Mouse (Mus musculus): ENCODE measurements around the gene Ankef1. TPM values are rescaled to one million over a fixed set of nuclear protein-coding genes. Genes with fewer than 3 reads are reported as not detected.

Gene Ankef1
- polyA plus RNA-seq, 1 experiment, result 0.05 TPM

- TF ChIP-seq POLR2A (IDR thresholded peaks at IDR 0.05; ENCODE audit: low read depth, low read length), result no peak
- TF ChIP-seq CTCF (IDR thresholded peaks at IDR 0.05; ENCODE audit: extremely low read depth, insufficient read depth, insufficient read length, insufficient replicate concordance), result no peak
- Histone ChIP-seq H3K27me3 (ENCODE audit: control insufficient read depth, insufficient read depth, low read length) (no peaks in the 10 kb centered on the region), H3K4me1 (ENCODE audit: control insufficient read depth, insufficient read depth, insufficient read length) (no peaks in the 10 kb centered on the region), H3K4me3 (ENCODE audit: extremely low read depth, insufficient read depth, insufficient read length) (no peak overlapping the region), H3K36me3 (ENCODE audit: control insufficient read depth, insufficient read depth, low read length) (no peaks in the 10 kb centered on the region), H3K27ac (ENCODE audit: insufficient read depth, low read length) (no peak overlapping the region)
- DNase-seq (ENCODE audit: low read depth in 1 of 2, low spot score in 2 of 2), result no peak
- WGBS, result 82% methylated on average over 2 of the region's 2 CpGs
Observed at GRCm38 (mm10) chr2:136515501-136515900, 13.8 kb downstream of the Ankef1 start.

- H3K4me3 ChIP-seq (ENCODE audit: extremely low read depth, insufficient read depth, insufficient read length), result no peak overlapping the region
- H3K27ac ChIP-seq (ENCODE audit: insufficient read depth, low read length), result no peak overlapping the region
- no peak for DNase-seq (ENCODE audit: low read depth in 1 of 2, low spot score in 2 of 2)
- 85% methylated on average over 7 of the region's 7 CpGs for WGBS
- TF ChIP-seq CTCF (IDR thresholded peaks at IDR 0.05; ENCODE audit: extremely low read depth, insufficient read depth, insufficient read length, insufficient replicate concordance) (no peak), POLR2A (IDR thresholded peaks at IDR 0.05; ENCODE audit: low read depth, low read length) (no peak)
- H3K27me3 ChIP-seq (ENCODE audit: control insufficient read depth, insufficient read depth, low read length), result no peaks in the 10 kb centered on the region
- no peaks in the 10 kb centered on the region for H3K36me3 ChIP-seq (ENCODE audit: control insufficient read depth, insufficient read depth, low read length)
- H3K4me1 ChIP-seq (ENCODE audit: control insufficient read depth, insufficient read depth, insufficient read length), result no peaks in the 10 kb centered on the region
Observed at GRCm38 (mm10) chr2:136528937-136529336, 27.2 kb downstream of the Ankef1 start.

GRCm38 (mm10) chr2:136532033-136532432 is 30.3 kb downstream of the Ankef1 start:
- H3K4me1 ChIP-seq (ENCODE audit: control insufficient read depth, insufficient read depth, insufficient read length), result no peaks in the 10 kb centered on the region
- DNase-seq (ENCODE audit: low read depth in 1 of 2, low spot score in 2 of 2), result no peak
- no peak for TF ChIP-seq CTCF (IDR thresholded peaks at IDR 0.05; ENCODE audit: extremely low read depth, insufficient read depth, insufficient read length, insufficient replicate concordance)
- no peak for TF ChIP-seq POLR2A (IDR thresholded peaks at IDR 0.05; ENCODE audit: low read depth, low read length)
- H3K27me3 ChIP-seq (ENCODE audit: control insufficient read depth, insufficient read depth, low read length), result no peaks in the 10 kb centered on the region
- 4% methylated on average over 23 of the region's 23 CpGs for WGBS
- H3K27ac ChIP-seq (ENCODE audit: insufficient read depth, low read length), result no peak overlapping the region
- H3K4me3 ChIP-seq (ENCODE audit: extremely low read depth, insufficient read depth, insufficient read length), result no peak overlapping the region
- H3K36me3 ChIP-seq (ENCODE audit: control insufficient read depth, insufficient read depth, low read length), result no peaks in the 10 kb centered on the region

- no peaks in the 10 kb centered on the region for H3K36me3 ChIP-seq (ENCODE audit: control insufficient read depth, insufficient read depth, low read length)
- 74% methylated on average over 5 of the region's 5 CpGs for WGBS
- no peak overlapping the region for H3K27ac ChIP-seq (ENCODE audit: insufficient read depth, low read length)
- no peak for DNase-seq (ENCODE audit: low read depth in 1 of 2, low spot score in 2 of 2)
- TF ChIP-seq CTCF (IDR thresholded peaks at IDR 0.05; ENCODE audit: extremely low read depth, insufficient read depth, insufficient read length, insufficient replicate concordance), result no peak
- TF ChIP-seq POLR2A (IDR thresholded peaks at IDR 0.05; ENCODE audit: low read depth, low read length), result no peak
- H3K27me3 ChIP-seq (ENCODE audit: control insufficient read depth, insufficient read depth, low read length), result no peaks in the 10 kb centered on the region
- no peak overlapping the region for H3K4me3 ChIP-seq (ENCODE audit: extremely low read depth, insufficient read depth, insufficient read length)
- no peaks in the 10 kb centered on the region for H3K4me1 ChIP-seq (ENCODE audit: control insufficient read depth, insufficient read depth, insufficient read length)
Observed at GRCm38 (mm10) chr2:136558020-136558419, 56.3 kb downstream of the Ankef1 start.

GRCm38 (mm10) chr2:136562336-136562735 is 60.6 kb downstream of the Ankef1 start:
- Histone ChIP-seq H3K4me3 (ENCODE audit: extremely low read depth, insufficient read depth, insufficient read length) (no peak overlapping the region), H3K36me3 (ENCODE audit: control insufficient read depth, insufficient read depth, low read length) (no peaks in the 10 kb centered on the region), H3K4me1 (ENCODE audit: control insufficient read depth, insufficient read depth, insufficient read length) (no peaks in the 10 kb centered on the region), H3K27ac (ENCODE audit: insufficient read depth, low read length) (no peak overlapping the region), H3K27me3 (ENCODE audit: control insufficient read depth, insufficient read depth, low read length) (no peaks in the 10 kb centered on the region)
- no peak for DNase-seq (ENCODE audit: low read depth in 1 of 2, low spot score in 2 of 2)
- TF ChIP-seq CTCF (IDR thresholded peaks at IDR 0.05; ENCODE audit: extremely low read depth, insufficient read depth, insufficient read length, insufficient replicate concordance) (no peak), POLR2A (IDR thresholded peaks at IDR 0.05; ENCODE audit: low read depth, low read length) (no peak)
- whole genome bisulfite sequencing, result 90% methylated on average over 1 of the region's 1 CpGs

- no peak for DNase-seq (ENCODE audit: low read depth in 1 of 2, low spot score in 2 of 2)
- TF ChIP-seq CTCF (IDR thresholded peaks at IDR 0.05; ENCODE audit: extremely low read depth, insufficient read depth, insufficient read length, insufficient replicate concordance) (no peak), POLR2A (IDR thresholded peaks at IDR 0.05; ENCODE audit: low read depth, low read length) (no peak)
- 57% methylated on average over 2 of the region's 2 CpGs for WGBS
- no peak overlapping the region for H3K27ac ChIP-seq (ENCODE audit: insufficient read depth, low read length)
- no peaks in the 10 kb centered on the region for H3K36me3 ChIP-seq (ENCODE audit: control insufficient read depth, insufficient read depth, low read length)
- no peaks in the 10 kb centered on the region for H3K4me1 ChIP-seq (ENCODE audit: control insufficient read depth, insufficient read depth, insufficient read length)
- no peak overlapping the region for H3K4me3 ChIP-seq (ENCODE audit: extremely low read depth, insufficient read depth, insufficient read length)
- no peaks in the 10 kb centered on the region for H3K27me3 ChIP-seq (ENCODE audit: control insufficient read depth, insufficient read depth, low read length)
Observed at GRCm38 (mm10) chr2:136570856-136571255, 69.1 kb downstream of the Ankef1 start.

- no peak for DNase-seq (ENCODE audit: low read depth in 1 of 2, low spot score in 2 of 2)
- WGBS, result 57% methylated on average over 2 of the region's 2 CpGs
- no peak overlapping the region for H3K4me3 ChIP-seq (ENCODE audit: extremely low read depth, insufficient read depth, insufficient read length)
- no peaks in the 10 kb centered on the region for H3K4me1 ChIP-seq (ENCODE audit: control insufficient read depth, insufficient read depth, insufficient read length)
- H3K27ac ChIP-seq (ENCODE audit: insufficient read depth, low read length), result no peak overlapping the region
- H3K36me3 ChIP-seq (ENCODE audit: control insufficient read depth, insufficient read depth, low read length), result no peaks in the 10 kb centered on the region
- no peak for TF ChIP-seq CTCF (IDR thresholded peaks at IDR 0.05; ENCODE audit: extremely low read depth, insufficient read depth, insufficient read length, insufficient replicate concordance)
- no peak for TF ChIP-seq POLR2A (IDR thresholded peaks at IDR 0.05; ENCODE audit: low read depth, low read length)
- H3K27me3 ChIP-seq (ENCODE audit: control insufficient read depth, insufficient read depth, low read length), result no peaks in the 10 kb centered on the region
Observed at GRCm38 (mm10) chr2:136582762-136583161, 81.1 kb downstream of the Ankef1 start.

Measured in spleen, adult 2 months (tissue).